Mouse (Mus musculus): ENCODE data around the gene Gbx2.

Gene Gbx2

DNA sequence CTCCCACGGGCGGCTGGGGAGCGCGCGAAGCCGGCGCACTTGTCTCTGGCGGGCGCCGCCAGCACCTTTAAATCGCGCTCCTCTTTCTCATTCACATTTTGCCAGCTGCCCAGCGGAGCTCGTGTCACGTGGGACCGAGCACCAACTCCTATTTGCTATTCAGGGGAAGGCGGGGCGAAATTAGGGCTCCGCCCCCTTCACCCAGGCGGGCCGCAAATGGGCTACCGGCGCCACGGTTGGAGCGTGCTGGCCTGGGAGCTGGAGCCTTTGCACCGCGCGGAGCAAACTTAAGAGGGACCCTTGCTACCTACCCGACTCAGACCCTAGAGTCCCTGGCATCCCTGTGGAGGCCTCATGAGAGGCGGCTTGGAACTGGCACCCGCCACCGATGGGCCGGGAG, at the start of gene Gbx2:
Gbx2 (minus strand) TSS at position 60 of the 400 bp plus-strand sequence.
- DNase-seq: no peak

DNA sequence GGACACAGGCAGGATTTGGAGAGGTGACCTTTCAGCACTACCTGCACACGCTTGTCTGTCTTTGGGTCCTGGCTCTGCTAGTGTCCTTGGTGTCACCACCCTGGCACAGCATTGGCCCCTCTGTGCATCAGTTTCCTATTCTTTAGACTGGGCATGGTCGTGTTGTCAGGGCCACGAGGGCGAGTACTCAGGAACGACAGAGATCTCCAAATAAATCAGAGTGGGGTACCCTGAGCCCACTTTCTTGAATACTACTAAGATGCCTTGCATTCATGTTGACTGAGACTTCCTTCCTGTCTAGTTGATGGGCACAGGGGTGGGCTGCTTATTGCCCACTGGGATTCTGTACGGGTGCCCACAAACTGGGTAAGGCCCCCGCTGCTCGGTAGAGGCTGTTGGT, 46.3 kb upstream of the Gbx2 start:
- DNase-seq: no peak

DNA sequence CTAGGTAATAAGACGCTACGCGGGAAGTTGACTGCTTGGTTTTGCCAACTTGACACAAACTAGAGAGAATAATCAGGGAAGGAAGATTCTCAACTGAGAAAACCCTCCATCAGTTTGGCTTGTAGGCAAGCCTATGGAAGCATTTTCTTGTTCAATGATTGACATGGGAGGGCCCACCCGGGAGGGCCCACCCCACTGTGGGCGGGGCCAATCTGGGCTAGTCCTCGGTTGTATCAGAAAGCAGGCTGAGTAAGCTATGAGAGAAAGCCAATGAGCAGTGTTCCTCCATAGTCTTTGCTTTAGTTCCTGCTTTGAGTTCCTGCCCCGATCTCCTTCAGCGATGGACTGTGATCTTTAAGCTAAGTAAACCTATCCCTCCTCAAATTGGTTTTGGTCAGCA, 45.4 kb upstream of the Gbx2 start:
- DNase-seq: no peak

DNA sequence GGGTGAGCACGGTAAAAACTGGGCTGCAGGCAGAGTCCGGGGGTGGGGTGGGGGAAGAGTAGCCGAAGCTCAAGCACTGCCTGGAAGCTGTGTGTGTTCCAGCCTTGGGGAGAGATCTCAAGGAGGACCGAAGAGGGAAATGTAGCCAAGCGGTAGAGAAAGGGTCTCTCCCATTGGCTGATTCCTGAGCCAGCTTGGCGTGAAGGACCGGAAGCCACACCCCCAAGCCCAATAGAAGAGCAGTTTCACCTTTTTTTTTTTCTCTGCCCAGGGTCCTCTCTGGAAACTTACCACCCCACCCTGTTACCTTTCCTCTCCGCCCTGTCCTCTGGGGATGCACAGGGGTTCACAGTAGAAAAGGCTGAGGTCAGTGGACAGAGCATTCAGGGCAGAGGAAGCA, 43.6 kb upstream of the Gbx2 start:
- DNase-seq: no peak

DNA sequence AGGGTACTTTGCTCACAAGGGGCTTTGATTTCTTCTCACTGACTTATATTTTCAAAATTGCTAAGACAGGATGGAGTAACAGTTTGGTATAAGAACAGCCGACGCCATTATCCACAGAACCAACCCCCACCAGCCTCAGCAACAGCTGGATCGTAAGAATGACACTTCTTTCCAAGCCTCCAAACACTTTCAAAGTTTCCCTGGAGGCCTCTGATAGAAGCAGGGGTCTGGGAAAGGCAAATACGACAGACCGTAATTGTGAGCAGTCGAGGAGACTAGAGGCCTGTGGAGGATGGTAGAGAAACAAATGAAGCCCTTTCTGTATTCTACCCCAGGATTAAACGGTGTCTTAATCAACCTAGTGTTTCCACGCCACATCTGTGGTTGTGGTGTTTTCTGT, 40.9 kb upstream of the Gbx2 start:
- DNase-seq: no peak

DNA sequence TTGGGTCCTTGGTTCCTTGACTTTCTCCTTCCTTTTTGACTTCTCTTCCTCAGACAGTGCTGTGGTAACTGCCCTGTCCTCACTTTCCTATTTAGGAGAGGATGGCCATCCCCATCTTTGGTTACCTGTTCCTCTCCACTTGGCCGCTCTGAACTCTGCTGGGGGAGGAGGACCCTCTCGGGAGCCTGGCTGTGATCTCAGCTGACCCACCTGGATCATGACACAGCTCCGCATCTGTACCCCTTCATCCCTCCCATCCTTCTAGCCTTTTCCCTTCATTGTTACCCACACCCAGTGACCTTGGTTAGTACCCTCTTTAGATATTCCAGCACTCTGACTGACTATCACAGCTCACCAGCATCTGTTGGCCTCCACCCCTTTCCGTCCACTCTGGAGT, 38.7 kb upstream of the Gbx2 start:
- DNase-seq: no peak

DNA sequence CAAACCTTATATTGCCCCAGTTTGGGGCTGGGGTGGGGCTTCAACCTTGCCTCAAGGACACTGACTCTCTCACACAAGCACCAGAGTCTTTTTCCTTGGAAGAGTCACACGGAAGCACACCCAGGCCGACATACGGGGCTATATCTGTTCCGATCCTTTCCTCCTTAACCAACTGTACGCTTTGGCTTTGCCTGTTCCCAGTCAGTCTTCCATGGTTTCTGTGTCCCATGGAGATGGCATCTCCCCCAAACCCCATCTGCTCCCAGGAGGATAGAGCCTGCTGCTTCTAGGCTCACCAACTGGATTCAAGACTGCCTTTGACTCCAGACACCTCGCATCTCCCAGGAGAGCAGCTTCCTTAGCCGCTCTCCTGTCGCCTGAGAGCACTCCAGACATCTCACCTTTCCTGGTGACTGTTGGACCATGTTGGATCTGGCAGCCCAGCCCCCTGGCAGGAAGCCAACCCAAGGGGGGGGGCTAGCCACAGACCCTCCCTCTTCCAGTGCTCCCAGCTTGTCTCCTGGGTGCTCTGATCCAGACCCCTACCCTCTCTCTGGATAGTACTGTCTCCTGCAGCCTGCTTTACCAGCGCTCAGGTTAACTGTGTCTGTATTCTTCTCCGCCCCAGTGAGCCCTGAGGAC, 38.2 kb upstream of the Gbx2 start:
- DNase-seq: no peak

DNA sequence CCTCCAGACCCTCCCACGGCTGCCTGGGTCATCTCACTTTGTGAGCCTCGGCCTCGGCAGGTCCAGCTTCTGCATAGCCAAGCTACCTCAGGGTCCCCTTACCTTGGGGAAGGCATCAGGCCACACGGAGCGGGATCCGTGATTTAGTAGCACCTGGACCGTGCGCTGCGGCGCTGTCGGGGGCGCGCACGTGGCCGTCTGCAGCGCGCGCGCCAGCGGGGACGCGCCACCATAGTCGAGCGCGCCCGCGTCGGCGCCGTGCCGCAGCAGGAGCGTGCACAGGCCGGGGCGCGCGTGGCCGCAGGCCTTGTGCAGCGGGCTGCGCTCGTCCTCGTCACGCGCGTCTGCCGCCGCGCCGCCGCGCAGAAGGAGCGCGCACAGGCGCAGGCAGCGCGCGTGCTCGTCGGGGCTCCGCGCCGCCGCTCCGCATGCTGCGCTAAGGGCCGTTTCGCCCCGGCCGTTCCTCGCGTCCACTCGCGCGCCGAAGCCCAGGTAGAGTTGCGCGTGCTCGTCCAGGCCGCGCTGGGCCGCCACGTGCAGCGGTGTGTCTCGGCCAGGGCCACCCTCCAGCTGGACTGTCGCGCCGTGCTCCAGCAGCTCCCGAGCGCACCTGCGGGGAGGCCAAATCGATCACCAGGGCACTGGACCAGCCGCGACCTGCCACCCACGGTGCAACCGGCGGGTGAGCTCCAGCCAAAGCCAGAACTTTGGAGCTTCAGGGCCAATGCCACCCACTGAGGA, 37.3 kb upstream of the Gbx2 start:
- no peak for DNase-seq

DNA sequence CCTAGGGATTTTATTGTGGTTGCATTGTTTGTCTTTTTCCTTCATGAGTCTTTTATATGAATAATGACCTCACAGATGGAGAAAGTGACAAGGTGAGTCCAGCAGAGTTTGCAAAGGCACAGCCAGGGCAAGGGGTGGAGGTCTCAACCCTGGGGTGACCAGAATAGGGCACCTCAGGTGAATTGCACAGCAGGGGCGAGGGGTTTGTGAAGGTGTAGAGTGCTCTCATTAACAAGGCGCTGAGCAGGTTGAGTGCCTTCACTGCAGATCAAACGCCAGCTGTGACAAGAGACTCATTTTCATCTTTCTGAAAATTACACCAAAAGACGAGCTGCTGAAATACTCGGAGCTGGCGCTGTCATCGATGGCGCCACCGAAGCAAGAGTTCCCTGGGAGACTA, 36.6 kb upstream of the Gbx2 start:
- no peak for DNase-seq

DNA sequence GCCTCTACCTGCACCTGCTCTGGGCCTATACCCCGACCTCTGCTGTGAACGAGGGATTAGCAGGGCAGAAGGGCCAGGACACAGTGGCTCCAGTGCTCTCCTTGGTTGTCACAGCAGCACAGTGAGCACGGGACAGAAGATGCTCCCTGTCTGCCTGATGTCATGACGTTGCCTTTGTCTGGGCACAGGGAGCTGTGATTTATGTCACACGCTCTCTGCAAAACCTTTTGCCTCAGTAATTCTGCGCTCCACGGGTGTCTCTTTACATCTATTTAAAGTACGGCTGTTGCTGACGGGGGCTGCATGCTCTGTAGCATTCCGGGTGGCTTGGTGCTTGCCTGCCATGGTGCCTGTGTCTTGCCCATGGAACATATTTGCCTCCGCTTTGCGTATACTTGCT, 33.4 kb upstream of the Gbx2 start:
- no peak for DNase-seq

DNA sequence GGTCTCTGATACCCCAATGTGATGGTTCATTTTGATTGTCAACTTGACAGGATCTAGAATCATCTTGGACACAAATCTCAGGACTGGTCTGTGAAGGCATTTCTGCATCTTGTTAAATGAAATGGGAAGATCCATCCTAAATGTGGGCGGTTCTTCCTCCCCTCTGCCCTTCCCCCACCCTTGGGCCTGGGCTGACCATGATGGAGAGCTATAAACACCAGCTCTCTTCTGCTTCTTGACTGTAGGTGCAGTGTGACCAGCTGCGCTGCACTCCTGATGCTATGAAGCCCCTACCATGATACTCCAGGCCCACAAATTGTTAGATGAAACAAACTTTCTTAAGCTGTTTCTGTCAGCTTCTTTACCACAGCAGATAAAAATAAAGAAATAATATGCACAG, 32.3 kb upstream of the Gbx2 start:
- DNase-seq: no peak

DNA sequence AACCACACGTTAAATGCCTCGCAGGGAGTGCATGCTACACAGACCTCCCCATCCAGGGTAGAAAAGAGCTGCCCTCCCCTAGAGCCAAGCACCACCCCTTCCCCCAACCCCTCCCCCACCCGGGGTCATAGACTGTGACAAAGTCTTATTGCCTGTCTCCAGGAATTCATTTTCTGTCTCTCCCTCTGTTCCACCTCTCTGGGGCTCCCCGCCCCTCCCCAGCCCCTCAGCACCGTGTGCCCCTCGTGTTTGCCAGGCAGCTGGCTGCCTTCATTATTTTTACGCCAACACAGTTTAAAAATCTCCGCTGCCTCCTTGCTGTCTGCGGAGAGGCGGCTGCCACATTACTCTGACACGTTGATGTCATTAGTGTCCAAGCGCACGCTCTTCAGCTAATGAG, 31.1 kb upstream of the Gbx2 start:
- DNase-seq: no peak

DNA sequence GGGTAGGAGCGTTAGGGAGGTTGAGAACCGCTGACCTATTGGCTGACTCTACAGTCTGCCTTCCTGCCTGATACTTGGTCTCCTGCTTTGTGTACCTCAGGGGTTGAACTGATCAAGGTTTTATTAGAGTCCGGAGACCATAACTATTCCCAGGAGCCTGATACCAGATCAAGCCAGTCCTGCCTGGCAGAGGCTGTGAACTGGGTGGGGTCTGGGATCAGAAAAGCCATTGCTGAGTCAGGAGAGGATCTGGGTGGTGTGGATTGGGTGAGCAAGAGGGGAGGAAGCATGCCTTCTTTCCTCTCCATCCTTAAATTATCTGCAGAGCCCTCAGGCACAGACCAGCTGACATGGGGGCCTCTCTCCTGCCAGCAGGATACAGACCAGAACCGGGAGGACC, 28.4 kb upstream of the Gbx2 start:
- DNase-seq: no peak

DNA sequence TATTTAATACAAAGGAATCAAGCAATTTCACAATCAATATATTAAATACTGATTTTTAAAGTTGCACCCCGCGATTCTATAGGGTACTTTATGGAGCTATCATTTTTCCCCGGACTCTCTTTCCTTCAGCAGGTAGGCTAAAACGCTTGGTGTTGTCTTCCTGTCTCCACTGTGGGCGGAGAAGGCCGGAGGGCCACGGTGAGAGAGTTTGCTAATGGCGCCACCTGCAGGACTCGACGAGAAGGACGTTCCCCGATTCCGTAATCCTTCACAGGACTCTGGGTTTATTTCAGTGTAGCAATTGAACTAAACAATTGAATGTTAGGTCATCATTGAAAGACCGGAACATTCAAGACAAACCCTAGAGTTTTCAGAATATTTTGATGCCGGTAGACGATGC, 12.2 kb upstream of the Gbx2 start:
- DNase-seq: no peak

DNA sequence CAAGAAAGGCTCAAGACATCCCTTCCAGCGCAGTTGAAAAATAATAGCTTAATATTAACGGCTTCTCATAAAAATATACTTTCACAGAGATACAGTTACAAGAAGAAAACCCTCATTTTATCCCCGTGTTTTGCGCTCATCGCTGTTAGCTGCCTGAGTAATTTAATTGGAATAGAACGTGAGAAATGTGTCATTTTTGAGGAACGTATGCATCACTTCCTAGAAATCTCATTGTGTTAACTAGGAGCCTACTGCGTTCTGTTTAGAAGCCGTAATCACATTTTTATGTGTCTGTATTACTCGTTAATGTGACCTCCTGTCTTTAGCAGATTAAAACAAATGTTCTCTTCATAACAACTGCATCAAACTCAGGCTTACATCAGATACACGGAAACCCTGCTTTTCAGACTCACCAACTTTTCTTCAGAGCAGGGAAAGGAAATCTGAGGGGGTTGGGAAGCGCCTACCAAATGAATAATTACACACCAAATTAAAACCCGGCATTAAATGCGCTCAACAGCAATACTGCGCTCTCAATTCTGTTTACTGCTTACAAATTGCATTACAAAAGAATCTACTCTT, 11.5 kb upstream of the Gbx2 start:
- DNase-seq: no peak

DNA sequence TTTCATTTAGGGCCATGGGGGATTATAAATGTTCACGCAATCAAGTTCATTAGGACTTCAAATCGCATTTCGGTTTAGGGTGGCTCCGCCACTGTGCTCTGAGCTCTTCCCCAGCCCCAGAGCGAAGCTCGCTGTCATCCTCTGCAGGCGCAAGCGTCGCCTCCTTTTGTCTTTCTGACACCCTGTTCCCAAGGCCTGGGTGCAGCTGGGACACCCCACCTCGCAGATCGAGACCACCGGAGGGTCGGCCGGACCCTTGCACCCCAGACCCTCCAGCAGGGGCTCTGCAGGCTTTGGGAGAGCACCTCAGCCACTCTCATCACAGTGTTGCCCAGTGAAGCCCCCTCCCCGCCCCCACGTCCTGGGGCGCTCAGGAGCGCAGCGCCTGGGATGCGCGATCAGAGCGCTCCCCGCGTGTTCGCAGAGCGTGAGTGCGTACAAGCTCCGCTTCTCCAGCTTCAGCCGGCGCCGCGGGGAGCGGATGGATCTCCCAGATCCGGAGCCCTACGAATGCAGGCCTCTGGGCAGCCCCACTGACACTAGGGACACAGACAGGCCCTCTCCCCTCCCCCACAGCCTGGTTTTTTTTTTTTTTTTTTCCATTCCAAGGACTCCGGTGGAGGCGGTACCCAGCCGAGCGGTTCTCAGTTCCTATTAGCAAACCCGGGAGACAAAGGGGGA, 10.9 kb upstream of the Gbx2 start:
- DNase-seq: no peak

DNA sequence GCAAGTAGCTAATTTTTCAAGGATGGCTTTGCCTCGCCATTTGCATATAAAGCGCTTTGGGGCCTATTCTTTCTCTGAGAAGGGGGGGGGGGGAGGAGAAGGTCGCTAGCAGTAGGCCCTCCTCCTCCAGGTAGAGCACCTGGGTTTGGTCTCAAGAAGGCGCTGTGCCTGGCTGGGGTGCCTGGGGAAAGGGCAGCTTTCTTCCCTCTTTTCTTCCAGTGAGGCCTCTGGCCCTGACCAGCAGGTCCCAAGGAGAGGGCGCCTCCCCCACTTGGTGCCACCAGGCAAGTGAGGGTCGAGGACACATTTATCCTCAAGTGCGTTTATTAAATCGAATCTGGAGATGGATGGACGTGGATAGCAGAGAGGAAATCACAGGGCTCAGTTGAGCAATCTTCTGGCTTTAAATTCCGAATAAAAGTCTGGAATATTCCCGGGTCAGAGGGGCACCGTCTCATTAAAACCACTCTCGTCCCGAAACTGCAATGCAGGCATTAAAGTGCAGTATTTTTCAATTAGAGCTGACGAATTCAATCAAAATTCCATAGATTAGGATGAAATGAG, 10.1 kb upstream of the Gbx2 start:
- no peak for DNase-seq

DNA sequence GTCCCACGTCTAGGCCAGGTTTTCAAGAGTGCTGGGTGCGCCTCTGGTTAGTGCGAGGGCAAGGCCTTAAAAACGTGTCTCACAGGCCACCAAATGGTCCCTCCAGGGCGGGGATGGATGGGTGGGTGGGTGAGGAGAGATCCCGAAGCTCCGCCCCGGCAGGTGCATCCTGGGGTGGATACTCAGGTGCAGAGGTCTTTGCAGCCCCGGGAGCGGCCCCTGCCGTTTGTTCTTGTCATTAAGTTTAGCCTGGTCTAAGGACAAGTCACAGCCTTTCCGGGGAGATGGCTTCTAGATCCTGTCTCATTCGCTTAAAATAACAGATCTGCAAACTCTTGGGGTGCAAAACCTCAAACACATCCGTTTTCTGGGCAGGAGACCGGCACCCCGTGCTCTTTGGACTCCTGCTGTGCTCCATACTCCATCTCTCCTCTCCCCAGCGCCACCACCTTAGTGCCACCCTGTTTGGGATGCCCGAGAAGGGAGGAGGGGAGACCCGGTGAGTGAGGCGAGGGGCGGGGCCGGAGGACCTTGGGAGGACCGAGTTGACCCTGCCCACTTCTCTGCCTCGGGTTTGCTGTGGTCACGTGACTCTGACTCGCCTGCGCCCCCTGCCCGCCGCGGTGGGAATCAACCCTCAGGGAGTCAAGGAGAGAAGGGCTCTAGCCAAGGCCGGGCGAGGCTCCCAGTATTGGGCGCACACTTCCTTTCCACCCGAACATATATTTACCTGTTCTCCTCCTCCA, 9.2 kb upstream of the Gbx2 start:
- peak; percentile 22 to 23 for DNase-seq

DNA sequence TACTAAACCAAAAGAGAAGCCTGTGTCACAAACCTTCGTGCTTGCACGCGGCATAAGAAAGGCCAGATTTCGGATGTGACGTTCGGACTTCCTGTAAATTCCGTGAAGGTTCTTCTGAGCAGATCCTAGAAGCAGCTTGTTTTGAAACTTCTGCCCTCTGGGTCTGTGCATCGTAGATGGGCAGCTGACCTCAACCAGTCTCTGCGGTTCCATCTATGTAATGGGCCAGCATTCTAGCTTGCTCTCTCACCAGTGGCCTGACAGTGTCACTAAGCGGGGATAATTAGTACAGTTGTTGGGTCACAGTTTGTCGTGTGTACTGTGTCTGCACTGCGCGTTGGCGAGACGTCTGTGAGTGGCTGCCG, 8.6 kb upstream of the Gbx2 start:
- no peak for DNase-seq

DNA sequence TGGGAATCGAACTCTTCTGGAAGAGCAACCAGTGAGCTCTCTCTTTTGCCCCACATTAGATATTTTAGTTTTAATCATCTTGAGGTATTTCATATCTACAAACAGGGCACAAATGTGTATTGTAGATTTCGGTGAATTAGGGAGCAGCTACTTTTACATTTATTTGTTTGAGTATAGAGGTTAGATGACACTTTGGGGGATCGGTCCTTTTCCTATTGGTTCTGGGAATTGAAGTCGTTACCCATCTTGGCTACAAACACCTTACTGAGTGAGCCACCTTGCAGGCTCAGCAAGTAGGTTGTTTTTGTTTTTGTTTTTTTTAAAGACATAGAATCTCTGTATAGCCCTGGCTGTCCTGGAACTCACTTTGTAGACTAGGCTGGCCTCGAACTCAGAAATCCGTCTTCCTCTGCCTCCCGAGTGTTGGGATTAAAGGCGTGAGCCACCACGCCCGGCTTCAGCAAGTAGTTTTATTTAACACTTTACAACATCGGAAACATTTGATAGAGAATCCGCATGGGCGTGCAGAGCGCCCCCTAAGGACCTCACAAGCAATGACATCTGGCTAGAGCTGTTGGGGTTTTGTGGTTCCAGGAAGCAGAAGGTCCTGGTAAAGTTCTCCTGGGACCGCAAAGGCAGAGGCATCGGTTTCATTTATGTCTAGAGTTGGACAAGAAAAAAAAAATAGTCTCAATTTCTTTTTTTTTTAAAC, 8.1 kb upstream of the Gbx2 start:
- no peak for DNase-seq

DNA sequence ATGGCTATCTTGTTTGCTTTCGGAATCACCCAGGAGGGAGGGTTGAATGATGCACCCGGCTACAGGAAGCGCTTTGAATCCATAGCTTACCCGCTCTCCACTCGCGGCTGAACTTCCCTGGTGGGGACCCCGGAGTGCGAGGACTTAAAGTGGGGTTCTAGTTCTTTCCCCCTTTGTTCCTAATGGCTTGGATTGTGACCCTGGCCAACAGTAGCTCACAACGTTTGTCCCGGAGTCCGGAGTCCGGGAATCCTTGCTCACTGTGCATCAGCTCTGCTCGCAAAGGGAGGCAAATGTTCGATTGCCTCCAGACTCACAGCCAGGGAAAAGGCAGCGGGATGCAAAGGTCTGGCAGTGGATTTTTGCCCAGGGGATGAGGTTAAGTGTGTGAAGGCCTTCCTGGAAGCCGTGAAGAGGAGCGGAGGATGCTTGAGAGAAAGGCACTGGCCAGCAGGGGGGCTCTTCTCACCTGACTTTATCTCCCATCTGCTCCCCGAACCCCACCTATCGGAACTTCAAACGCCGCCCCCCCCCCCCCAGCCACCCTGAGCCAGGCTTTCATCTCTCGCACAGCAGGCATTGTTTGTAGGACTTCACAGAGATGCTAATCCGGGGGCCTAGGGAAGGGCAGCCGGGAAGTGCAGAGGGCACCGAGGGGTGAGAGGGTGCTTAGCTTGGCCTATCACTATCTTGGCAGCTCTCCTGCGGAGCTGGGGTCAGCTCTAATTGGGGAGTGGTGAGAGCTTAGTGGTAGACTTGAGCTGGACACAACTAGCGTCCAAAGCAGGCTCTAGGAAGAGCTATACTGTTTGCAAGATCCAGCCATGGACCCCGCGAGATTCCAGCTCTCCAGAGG, 4.7 kb upstream of the Gbx2 start:
- no peak for DNase-seq
